Mouse (Mus musculus): ENCODE measurements around the gene Gpam. TPM values are rescaled to one million over a fixed set of nuclear protein-coding genes. Genes with fewer than 3 reads are reported as not detected.

Gene Gpam
- polyA plus RNA-seq, 1 experiment from 2014 or later = 24.7 TPM

DNA sequence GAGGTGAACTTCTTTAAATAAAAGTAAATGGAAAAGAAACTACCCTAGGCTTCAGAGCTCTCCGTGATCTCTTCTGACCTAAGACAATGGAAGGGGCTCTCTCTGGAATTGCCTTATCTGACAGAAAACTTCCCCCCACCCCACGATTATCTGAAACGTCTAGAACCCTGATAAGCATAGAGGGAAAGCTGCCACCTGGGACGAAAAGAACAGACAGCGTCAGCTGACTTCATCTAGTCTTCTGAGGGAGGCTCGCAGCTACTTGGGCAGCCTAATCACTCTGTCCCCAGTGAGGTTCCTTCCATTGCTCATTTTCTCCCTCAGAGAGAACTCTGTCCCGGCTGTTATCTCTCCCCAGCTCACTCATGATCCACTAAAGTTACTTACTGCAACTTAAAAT is 36.9 kb downstream of the Gpam start:
- Histone ChIP-seq H3K9me3 (ENCODE audit: control insufficient read depth, low read length) (no peaks in the 10 kb centered on the region), H3K36me3 (ENCODE audit: control insufficient read depth, insufficient read depth) (peaks cover 13% of the 10 kb centered on the region), H3K4me1 (replicated peaks; ENCODE audit: control insufficient read depth, insufficient read depth, low read length) (no peaks in the 10 kb centered on the region), H3K4me3 (replicated peaks; ENCODE audit: low read length) (no peak overlapping the region), H3K27ac (ENCODE audit: low read length) (no peak overlapping the region), H3K9ac (replicated peaks; ENCODE audit: low read depth, low read length) (no peak overlapping the region), H3K4me2 (ENCODE audit: low read length) (no peak overlapping the region), H3K27me3 (replicated peaks; ENCODE audit: control insufficient read depth, insufficient read depth, low read length) (no peaks in the 10 kb centered on the region)
- ATAC-seq = no peak
- 93% methylated on average over 7 of the region's 7 CpGs for WGBS

DNA sequence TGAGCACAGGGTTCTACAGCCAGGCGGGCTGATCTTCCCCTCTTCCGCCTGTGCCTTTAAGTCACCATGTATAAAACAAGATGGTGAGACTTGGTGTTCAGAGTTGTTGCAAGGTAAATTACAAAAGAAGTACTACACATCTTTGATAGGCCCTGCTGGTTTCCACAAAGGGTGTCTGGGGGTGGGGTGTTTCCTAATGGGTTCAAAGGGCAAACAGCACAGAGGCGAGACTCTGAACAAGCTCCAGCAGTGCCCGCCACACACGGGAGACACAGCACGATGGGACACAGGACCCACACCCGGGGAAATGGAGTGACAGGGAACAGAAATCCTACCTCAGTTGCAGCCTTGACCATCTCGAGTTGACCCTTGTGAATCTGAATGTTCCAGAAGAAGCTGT is 39.3 kb downstream of the Gpam start:
- ATAC-seq = no peak
- H3K4me2 ChIP-seq (ENCODE audit: low read length) = no peak overlapping the region
- no peaks in the 10 kb centered on the region for H3K27me3 ChIP-seq (replicated peaks; ENCODE audit: control insufficient read depth, insufficient read depth, low read length)
- no peak overlapping the region for H3K9ac ChIP-seq (replicated peaks; ENCODE audit: low read depth, low read length)
- H3K4me3 ChIP-seq (replicated peaks; ENCODE audit: low read length) = no peak overlapping the region
- no peaks in the 10 kb centered on the region for H3K4me1 ChIP-seq (replicated peaks; ENCODE audit: control insufficient read depth, insufficient read depth, low read length)
- H3K27ac ChIP-seq (ENCODE audit: low read length) = no peak overlapping the region
- 90% methylated on average over 8 of the region's 8 CpGs for WGBS
- H3K36me3 ChIP-seq (ENCODE audit: control insufficient read depth, insufficient read depth) = peaks cover 19% of the 10 kb centered on the region
- no peaks in the 10 kb centered on the region for H3K9me3 ChIP-seq (ENCODE audit: control insufficient read depth, low read length)

DNA sequence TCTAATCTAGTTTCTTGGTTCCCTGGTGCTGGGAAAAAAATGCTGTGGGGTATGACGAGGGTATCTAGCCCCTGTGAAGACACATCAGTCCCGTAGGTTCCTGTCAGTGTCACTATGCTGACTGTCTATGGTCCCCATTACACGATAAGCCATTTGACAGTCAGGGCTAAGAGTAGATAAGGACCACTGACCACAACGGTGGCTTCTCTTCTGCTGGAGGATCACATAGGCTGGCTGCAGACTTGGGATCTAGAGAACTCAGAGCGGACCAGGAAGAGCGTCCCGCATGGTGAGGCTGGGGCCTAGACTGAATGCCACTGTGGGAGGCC is 41.2 kb downstream of the Gpam start:
- H3K4me1 ChIP-seq (replicated peaks; ENCODE audit: control insufficient read depth, insufficient read depth, low read length) = no peaks in the 10 kb centered on the region
- H3K36me3 ChIP-seq (ENCODE audit: control insufficient read depth, insufficient read depth) = peaks cover 18% of the 10 kb centered on the region
- 96% methylated on average over 7 of the region's 7 CpGs for WGBS
- H3K9ac ChIP-seq (replicated peaks; ENCODE audit: low read depth, low read length) = no peak overlapping the region
- no peaks in the 10 kb centered on the region for H3K9me3 ChIP-seq (ENCODE audit: control insufficient read depth, low read length)
- no peaks in the 10 kb centered on the region for H3K27me3 ChIP-seq (replicated peaks; ENCODE audit: control insufficient read depth, insufficient read depth, low read length)
- no peak overlapping the region for H3K4me2 ChIP-seq (ENCODE audit: low read length)
- no peak overlapping the region for H3K4me3 ChIP-seq (replicated peaks; ENCODE audit: low read length)
- ATAC-seq = no peak
- H3K27ac ChIP-seq (ENCODE audit: low read length) = no peak overlapping the region

DNA sequence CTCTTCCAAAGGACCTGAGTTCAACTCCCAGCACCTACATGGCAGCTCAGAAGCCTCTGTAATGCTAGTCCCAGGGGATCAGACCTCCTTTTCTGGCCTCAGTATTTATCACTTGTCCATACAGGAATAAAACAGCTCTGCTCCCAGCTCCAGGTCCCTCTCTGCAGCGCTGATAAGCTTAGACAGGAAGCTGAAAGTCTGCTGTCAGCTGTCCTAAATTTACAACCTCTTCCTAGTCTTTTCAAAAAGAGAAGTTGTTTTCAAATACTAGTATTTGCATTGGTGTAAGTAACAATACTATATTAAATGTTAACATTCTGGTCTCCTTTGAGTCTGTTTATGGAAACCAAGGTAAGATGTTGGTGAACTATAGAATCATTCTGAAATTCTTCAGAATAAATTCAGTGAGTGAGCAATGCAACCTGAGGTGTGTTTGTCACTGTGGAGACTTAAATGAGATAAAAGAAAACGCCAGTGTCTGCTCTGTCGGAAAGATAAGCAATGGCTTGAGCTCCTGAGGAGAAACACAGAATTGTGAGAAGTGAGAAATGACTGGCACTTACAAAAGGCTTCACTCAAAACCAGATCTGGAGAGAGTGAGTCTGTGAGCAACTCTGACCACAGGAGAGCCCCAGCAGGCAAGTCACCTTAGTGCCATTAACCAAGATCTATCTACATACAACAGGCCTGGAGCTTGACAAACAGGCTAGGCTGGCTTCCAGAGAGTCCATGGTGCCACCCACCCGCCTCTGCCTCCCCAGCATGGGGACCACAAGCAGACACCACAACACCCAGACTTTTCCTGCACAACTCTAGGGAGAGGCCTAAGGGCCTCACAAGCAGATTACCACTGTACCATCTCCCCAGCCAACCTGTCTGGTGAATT is 41.8 kb downstream of the Gpam start:
- H3K9ac ChIP-seq (replicated peaks; ENCODE audit: low read depth, low read length) = no peak overlapping the region
- no peak overlapping the region for H3K4me3 ChIP-seq (replicated peaks; ENCODE audit: low read length)
- ATAC-seq = no peak
- H3K27ac ChIP-seq (ENCODE audit: low read length) = no peak overlapping the region
- H3K4me2 ChIP-seq (ENCODE audit: low read length) = no peak overlapping the region
- no peaks in the 10 kb centered on the region for H3K27me3 ChIP-seq (replicated peaks; ENCODE audit: control insufficient read depth, insufficient read depth, low read length)
- WGBS = 93% methylated on average over 4 of the region's 4 CpGs
- peaks cover 19% of the 10 kb centered on the region for H3K36me3 ChIP-seq (ENCODE audit: control insufficient read depth, insufficient read depth)
- H3K4me1 ChIP-seq (replicated peaks; ENCODE audit: control insufficient read depth, insufficient read depth, low read length) = no peaks in the 10 kb centered on the region
- H3K9me3 ChIP-seq (ENCODE audit: control insufficient read depth, low read length) = no peaks in the 10 kb centered on the region

DNA sequence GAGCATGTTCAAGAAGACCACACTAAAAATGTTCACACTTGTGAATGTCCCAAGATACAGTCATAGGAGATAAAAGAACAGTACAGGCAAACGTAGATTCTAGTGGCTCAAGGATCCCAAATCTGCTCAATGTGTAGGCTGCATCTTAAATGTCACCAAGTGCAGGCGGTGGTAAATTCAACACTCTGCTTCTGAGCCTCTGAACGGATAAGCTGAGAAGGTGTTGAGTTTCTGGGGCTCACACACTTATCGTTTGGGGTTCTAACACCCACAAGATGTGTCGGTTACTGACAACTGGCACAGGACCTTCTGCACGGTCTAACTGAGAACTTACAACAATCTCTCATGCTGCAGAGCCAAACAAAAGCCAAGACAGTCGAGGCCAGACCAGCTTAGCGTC is 50.2 kb downstream of the Gpam start:
- H3K36me3 ChIP-seq (ENCODE audit: control insufficient read depth, insufficient read depth) = peaks cover 38% of the 10 kb centered on the region
- no peak overlapping the region for H3K27ac ChIP-seq (ENCODE audit: low read length)
- WGBS = 58% methylated on average over 8 of the region's 8 CpGs
- H3K4me3 ChIP-seq (replicated peaks; ENCODE audit: low read length) = no peak overlapping the region
- H3K9ac ChIP-seq (replicated peaks; ENCODE audit: low read depth, low read length) = no peak overlapping the region
- no peak for ATAC-seq
- no peaks in the 10 kb centered on the region for H3K4me1 ChIP-seq (replicated peaks; ENCODE audit: control insufficient read depth, insufficient read depth, low read length)
- H3K4me2 ChIP-seq (ENCODE audit: low read length) = no peak overlapping the region
- no peaks in the 10 kb centered on the region for H3K9me3 ChIP-seq (ENCODE audit: control insufficient read depth, low read length)
- H3K27me3 ChIP-seq (replicated peaks; ENCODE audit: control insufficient read depth, insufficient read depth, low read length) = no peaks in the 10 kb centered on the region

DNA sequence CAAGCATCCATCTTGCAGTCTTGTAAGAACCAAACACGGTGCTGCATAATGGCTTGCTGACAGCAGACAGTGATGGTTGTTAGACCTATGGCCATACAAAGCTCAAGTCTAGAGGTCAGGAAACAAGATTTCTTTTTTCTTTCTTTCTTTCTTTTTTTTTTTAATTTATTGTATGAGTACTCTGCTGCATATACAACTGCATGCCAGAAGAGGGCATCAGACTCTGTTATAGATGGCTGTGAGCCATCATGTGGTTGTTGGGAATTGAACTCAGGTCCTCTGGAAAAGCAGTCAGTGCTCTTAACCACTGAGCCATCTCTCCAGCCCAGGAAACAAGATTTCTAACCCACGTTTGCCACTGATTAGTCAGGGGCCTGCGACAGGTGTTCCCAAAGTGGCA is 54.0 kb downstream of the Gpam start:
- H3K27ac ChIP-seq (ENCODE audit: low read length) = no peak overlapping the region
- no peaks in the 10 kb centered on the region for H3K9me3 ChIP-seq (ENCODE audit: control insufficient read depth, low read length)
- ATAC-seq = no peak
- H3K4me1 ChIP-seq (replicated peaks; ENCODE audit: control insufficient read depth, insufficient read depth, low read length) = no peaks in the 10 kb centered on the region
- H3K9ac ChIP-seq (replicated peaks; ENCODE audit: low read depth, low read length) = no peak overlapping the region
- no peak overlapping the region for H3K4me3 ChIP-seq (replicated peaks; ENCODE audit: low read length)
- H3K36me3 ChIP-seq (ENCODE audit: control insufficient read depth, insufficient read depth) = peaks cover 31% of the 10 kb centered on the region
- H3K4me2 ChIP-seq (ENCODE audit: low read length) = no peak overlapping the region
- WGBS = 87% methylated on average over 3 of the region's 3 CpGs
- no peaks in the 10 kb centered on the region for H3K27me3 ChIP-seq (replicated peaks; ENCODE audit: control insufficient read depth, insufficient read depth, low read length)

DNA sequence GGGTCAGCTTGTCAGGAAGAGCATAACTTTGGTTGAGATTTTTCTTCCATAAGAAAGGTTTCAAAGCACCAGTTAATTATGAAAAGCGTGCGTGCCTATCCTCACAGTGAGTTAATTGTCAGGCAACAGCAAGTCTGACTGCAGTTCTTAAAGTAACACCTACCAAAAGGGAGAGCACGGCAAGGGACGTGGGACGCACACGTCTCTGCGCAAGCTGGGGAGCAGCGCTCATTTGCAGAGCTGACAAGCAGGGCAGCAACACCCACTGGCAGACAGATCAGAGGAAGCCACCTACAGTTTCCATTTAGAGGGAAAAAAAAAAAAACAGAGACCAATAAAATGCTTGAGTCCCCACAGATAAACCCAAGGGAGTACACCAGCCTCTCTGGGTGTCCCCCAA is 58.0 kb downstream of the Gpam start:
- Histone ChIP-seq H3K27ac (ENCODE audit: low read length) (no peak overlapping the region), H3K4me1 (replicated peaks; ENCODE audit: control insufficient read depth, insufficient read depth, low read length) (no peaks in the 10 kb centered on the region), H3K9ac (replicated peaks; ENCODE audit: low read depth, low read length) (no peak overlapping the region), H3K4me2 (ENCODE audit: low read length) (no peak overlapping the region), H3K36me3 (ENCODE audit: control insufficient read depth, insufficient read depth) (peaks cover 13% of the 10 kb centered on the region), H3K4me3 (replicated peaks; ENCODE audit: low read length) (no peak overlapping the region), H3K9me3 (ENCODE audit: control insufficient read depth, low read length) (no peaks in the 10 kb centered on the region), H3K27me3 (replicated peaks; ENCODE audit: control insufficient read depth, insufficient read depth, low read length) (no peaks in the 10 kb centered on the region)
- WGBS = 78% methylated on average over 8 of the region's 8 CpGs
- no peak for ATAC-seq

DNA sequence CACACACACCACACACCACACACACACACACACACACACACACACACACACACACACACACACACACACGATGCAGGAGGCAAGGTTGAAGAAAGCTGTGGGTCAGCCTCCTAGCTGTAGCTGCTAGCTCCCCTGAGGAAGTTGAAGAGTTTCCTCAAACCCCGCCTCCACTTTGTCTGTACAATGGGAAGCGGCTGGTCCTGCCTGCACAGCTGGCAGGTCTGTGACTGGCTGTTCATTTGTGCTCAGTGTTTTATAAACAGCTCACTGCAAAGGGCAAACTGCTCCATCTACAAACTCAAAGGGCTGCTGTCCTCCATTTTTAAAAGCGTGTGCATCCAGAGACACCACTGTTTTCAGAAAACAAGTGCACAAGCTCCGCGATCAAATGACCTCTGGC is 63.8 kb downstream of the Gpam start:
- H3K4me3 ChIP-seq (replicated peaks; ENCODE audit: low read length) = no peak overlapping the region
- H3K27ac ChIP-seq (ENCODE audit: low read length) = no peak overlapping the region
- 41% methylated on average over 6 of the region's 6 CpGs for WGBS
- H3K4me1 ChIP-seq (replicated peaks; ENCODE audit: control insufficient read depth, insufficient read depth, low read length) = peaks cover 5% of the 10 kb centered on the region; the same call in 1 of the 2 replicates
- no peak; the same call in 1 of the 2 replicates for ATAC-seq
- no peak overlapping the region for H3K4me2 ChIP-seq (ENCODE audit: low read length)
- H3K9me3 ChIP-seq (ENCODE audit: control insufficient read depth, low read length) = no peaks in the 10 kb centered on the region
- H3K36me3 ChIP-seq (ENCODE audit: control insufficient read depth, insufficient read depth) = no peaks in the 10 kb centered on the region
- H3K27me3 ChIP-seq (replicated peaks; ENCODE audit: control insufficient read depth, insufficient read depth, low read length) = no peaks in the 10 kb centered on the region
- no peak overlapping the region for H3K9ac ChIP-seq (replicated peaks; ENCODE audit: low read depth, low read length)

DNA sequence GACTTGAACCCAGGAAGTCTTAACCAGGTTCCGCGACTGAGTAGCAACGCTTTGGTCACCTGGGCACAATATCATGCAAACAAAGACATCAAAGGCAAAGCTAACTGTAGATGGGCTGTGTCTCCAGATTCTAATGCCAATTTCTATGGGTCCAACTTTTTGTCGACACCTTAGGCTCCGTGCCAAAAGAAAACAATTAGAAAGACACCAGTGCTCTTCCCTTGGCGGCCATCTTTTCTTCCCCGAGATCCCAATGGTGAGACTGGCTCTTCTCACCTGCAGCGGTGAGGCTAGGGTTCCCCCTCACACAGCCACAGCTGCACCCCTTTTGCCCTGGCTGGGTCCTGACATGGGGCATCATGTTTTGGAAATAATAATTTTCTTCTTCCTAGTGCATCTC is 64.5 kb downstream of the Gpam start:
- WGBS = 86% methylated on average over 8 of the region's 8 CpGs
- H3K4me2 ChIP-seq (ENCODE audit: low read length) = no peak overlapping the region
- no peak overlapping the region for H3K27ac ChIP-seq (ENCODE audit: low read length)
- H3K27me3 ChIP-seq (replicated peaks; ENCODE audit: control insufficient read depth, insufficient read depth, low read length) = no peaks in the 10 kb centered on the region
- no peak for ATAC-seq
- H3K4me1 ChIP-seq (replicated peaks; ENCODE audit: control insufficient read depth, insufficient read depth, low read length) = peaks cover 5% of the 10 kb centered on the region; the same call in 1 of the 2 replicates
- no peak overlapping the region for H3K4me3 ChIP-seq (replicated peaks; ENCODE audit: low read length)
- no peak overlapping the region for H3K9ac ChIP-seq (replicated peaks; ENCODE audit: low read depth, low read length)
- no peaks in the 10 kb centered on the region for H3K9me3 ChIP-seq (ENCODE audit: control insufficient read depth, low read length)
- no peaks in the 10 kb centered on the region for H3K36me3 ChIP-seq (ENCODE audit: control insufficient read depth, insufficient read depth)
